Mouse (Mus musculus): ENCODE measurements around the gene Sptb. TPM values are rescaled to one million over a fixed set of nuclear protein-coding genes. Genes with fewer than 3 reads are reported as not detected.

Gene Sptb
- polyA plus RNA-seq, 1 experiment from 2014 or later, result 15.7 TPM

GRCm38 (mm10) chr12:76594556-76594955 lies 115.8 kb downstream of the Sptb start:
- Histone ChIP-seq H3K27me3 (ENCODE audit: control insufficient read depth, insufficient read depth, low read length) (0 out of 2 replicates have a peak, but pooled peaks cover 2% of the 10 kb centered on the region), H3K4me3 (ENCODE audit: low read depth, low read length) (no peak overlapping the region), H3K27ac (ENCODE audit: low read depth, low read length) (no peak overlapping the region), H3K9ac (ENCODE audit: low read depth, low read length) (no peak overlapping the region), H3K9me3 (replicated peaks; ENCODE audit: control insufficient read depth, low read length) (no peaks in the 10 kb centered on the region), H3K36me3 (ENCODE audit: control insufficient read depth, insufficient read depth, low read length) (no peaks in the 10 kb centered on the region), H3K4me1 (ENCODE audit: control insufficient read depth, insufficient read depth, low read length) (peaks cover 5% of the 10 kb centered on the region; the same call in 1 of the 2 replicates), H3K4me2 (no peak overlapping the region)
- WGBS (ENCODE audit: insufficient replicate concordance), result 58% methylated on average over 3 of the region's 3 CpGs
- ATAC-seq (replicated peaks; ENCODE audit: insufficient number of reproducible peaks, low FRiP score, low TSS enrichment), result no peak

GRCm38 (mm10) chr12:76593839-76594322 lies 116.5 kb downstream of the Sptb start:
- Histone ChIP-seq H3K9ac (ENCODE audit: low read depth, low read length) (0 out of 2 replicates have a peak overlapping the region, but pooled peaks have one; percentile 47), H3K36me3 (ENCODE audit: control insufficient read depth, insufficient read depth, low read length) (no peaks in the 10 kb centered on the region), H3K4me1 (ENCODE audit: control insufficient read depth, insufficient read depth, low read length) (peaks cover 5% of the 10 kb centered on the region; the same call in 1 of the 2 replicates), H3K9me3 (replicated peaks; ENCODE audit: control insufficient read depth, low read length) (no peaks in the 10 kb centered on the region), H3K4me3 (ENCODE audit: low read depth, low read length) (no peak overlapping the region), H3K27ac (ENCODE audit: low read depth, low read length) (no peak overlapping the region), H3K27me3 (ENCODE audit: control insufficient read depth, insufficient read depth, low read length) (no peaks in the 10 kb centered on the region), H3K4me2 (no peak overlapping the region)
- 25% methylated on average over 7 of the region's 7 CpGs for WGBS (ENCODE audit: insufficient replicate concordance)
- peak; percentile 47; the same call in 1 of the 2 replicates for ATAC-seq (replicated peaks; ENCODE audit: insufficient number of reproducible peaks, low FRiP score, low TSS enrichment)

- Histone ChIP-seq H3K4me1 (ENCODE audit: control insufficient read depth, insufficient read depth, low read length) (peaks cover 5% of the 10 kb centered on the region; the same call in 1 of the 2 replicates), H3K36me3 (ENCODE audit: control insufficient read depth, insufficient read depth, low read length) (no peaks in the 10 kb centered on the region), H3K27me3 (ENCODE audit: control insufficient read depth, insufficient read depth, low read length) (no peaks in the 10 kb centered on the region), H3K4me2 (no peak overlapping the region), H3K9me3 (replicated peaks; ENCODE audit: control insufficient read depth, low read length) (no peaks in the 10 kb centered on the region), H3K4me3 (ENCODE audit: low read depth, low read length) (no peak overlapping the region), H3K27ac (ENCODE audit: low read depth, low read length) (no peak overlapping the region), H3K9ac (ENCODE audit: low read depth, low read length) (no peak overlapping the region)
- no peak for ATAC-seq (replicated peaks; ENCODE audit: insufficient number of reproducible peaks, low FRiP score, low TSS enrichment)
- 73% methylated on average over 6 of the region's 6 CpGs for WGBS (ENCODE audit: insufficient replicate concordance)
These were observed 117.1 kb downstream of the Sptb start for GRCm38 (mm10) chr12:76593254-76593653.

- H3K27ac ChIP-seq (ENCODE audit: low read depth, low read length), result no peak overlapping the region
- H3K4me3 ChIP-seq (ENCODE audit: low read depth, low read length), result no peak overlapping the region
- WGBS (ENCODE audit: insufficient replicate concordance), result 56% methylated on average over 1 of the region's 1 CpGs
- H3K36me3 ChIP-seq (ENCODE audit: control insufficient read depth, insufficient read depth, low read length), result no peaks in the 10 kb centered on the region
- H3K4me1 ChIP-seq (ENCODE audit: control insufficient read depth, insufficient read depth, low read length), result peaks cover 5% of the 10 kb centered on the region; the same call in 1 of the 2 replicates
- no peak for ATAC-seq (replicated peaks; ENCODE audit: insufficient number of reproducible peaks, low FRiP score, low TSS enrichment)
- no peaks in the 10 kb centered on the region for H3K27me3 ChIP-seq (ENCODE audit: control insufficient read depth, insufficient read depth, low read length)
- no peak overlapping the region for H3K9ac ChIP-seq (ENCODE audit: low read depth, low read length)
- H3K9me3 ChIP-seq (replicated peaks; ENCODE audit: control insufficient read depth, low read length), result no peaks in the 10 kb centered on the region
- H3K4me2 ChIP-seq, result no peak overlapping the region
These were observed 118.1 kb downstream of the Sptb start for GRCm38 (mm10) chr12:76592213-76592612.

GRCm38 (mm10) chr12:76591037-76591436 lies 119.3 kb downstream of the Sptb start:
- no peaks in the 10 kb centered on the region for H3K9me3 ChIP-seq (replicated peaks; ENCODE audit: control insufficient read depth, low read length)
- peaks cover 5% of the 10 kb centered on the region; the same call in 1 of the 2 replicates for H3K4me1 ChIP-seq (ENCODE audit: control insufficient read depth, insufficient read depth, low read length)
- 65% methylated on average over 3 of the region's 3 CpGs for WGBS (ENCODE audit: insufficient replicate concordance)
- no peak overlapping the region for H3K27ac ChIP-seq (ENCODE audit: low read depth, low read length)
- no peak overlapping the region for H3K4me3 ChIP-seq (ENCODE audit: low read depth, low read length)
- H3K9ac ChIP-seq (ENCODE audit: low read depth, low read length), result no peak overlapping the region
- no peaks in the 10 kb centered on the region for H3K36me3 ChIP-seq (ENCODE audit: control insufficient read depth, insufficient read depth, low read length)
- H3K4me2 ChIP-seq, result no peak overlapping the region
- no peaks in the 10 kb centered on the region for H3K27me3 ChIP-seq (ENCODE audit: control insufficient read depth, insufficient read depth, low read length)
- no peak for ATAC-seq (replicated peaks; ENCODE audit: insufficient number of reproducible peaks, low FRiP score, low TSS enrichment)

- H3K4me3 ChIP-seq (ENCODE audit: low read depth, low read length), result no peak overlapping the region
- no peak overlapping the region for H3K9ac ChIP-seq (ENCODE audit: low read depth, low read length)
- no peaks in the 10 kb centered on the region for H3K27me3 ChIP-seq (ENCODE audit: control insufficient read depth, insufficient read depth, low read length)
- no peaks in the 10 kb centered on the region for H3K9me3 ChIP-seq (replicated peaks; ENCODE audit: control insufficient read depth, low read length)
- peaks cover 5% of the 10 kb centered on the region; the same call in 1 of the 2 replicates for H3K4me1 ChIP-seq (ENCODE audit: control insufficient read depth, insufficient read depth, low read length)
- H3K27ac ChIP-seq (ENCODE audit: low read depth, low read length), result no peak overlapping the region
- ATAC-seq (replicated peaks; ENCODE audit: insufficient number of reproducible peaks, low FRiP score, low TSS enrichment), result no peak
- H3K4me2 ChIP-seq, result no peak overlapping the region
- WGBS (ENCODE audit: insufficient replicate concordance), result 54% methylated on average over 6 of the region's 6 CpGs
- no peaks in the 10 kb centered on the region; the same call in 1 of the 2 replicates for H3K36me3 ChIP-seq (ENCODE audit: control insufficient read depth, insufficient read depth, low read length)
These were observed 120.8 kb downstream of the Sptb start for GRCm38 (mm10) chr12:76589531-76589930.

- no peaks in the 10 kb centered on the region; the same call in 1 of the 2 replicates for H3K36me3 ChIP-seq (ENCODE audit: control insufficient read depth, insufficient read depth, low read length)
- 78% methylated on average over 11 of the region's 11 CpGs for WGBS (ENCODE audit: insufficient replicate concordance)
These were observed 123.0 kb downstream of the Sptb start for GRCm38 (mm10) chr12:76587357-76587756.

GRCm38 (mm10) chr12:76585028-76585427 lies 125.3 kb downstream of the Sptb start:
- no peak overlapping the region for H3K27ac ChIP-seq (ENCODE audit: low read depth, low read length)

More at GRCm38 (mm10) chr12:76587357-76587756, 123.0 kb downstream of the Sptb start:
- no peaks in the 10 kb centered on the region for H3K9me3 ChIP-seq (replicated peaks; ENCODE audit: control insufficient read depth, low read length)
- H3K27me3 ChIP-seq (ENCODE audit: control insufficient read depth, insufficient read depth, low read length), result no peaks in the 10 kb centered on the region
- H3K4me3 ChIP-seq (ENCODE audit: low read depth, low read length), result no peak overlapping the region
- no peak overlapping the region for H3K9ac ChIP-seq (ENCODE audit: low read depth, low read length)
- no peak overlapping the region for H3K27ac ChIP-seq (ENCODE audit: low read depth, low read length)
- H3K4me2 ChIP-seq, result no peak overlapping the region
- H3K4me1 ChIP-seq (ENCODE audit: control insufficient read depth, insufficient read depth, low read length), result peaks cover 11% of the 10 kb centered on the region
- ATAC-seq (replicated peaks; ENCODE audit: insufficient number of reproducible peaks, low FRiP score, low TSS enrichment), result no peak

GRCm38 (mm10) chr12:76583454-76583853 lies 126.9 kb downstream of the Sptb start:
- Histone ChIP-seq H3K36me3 (ENCODE audit: control insufficient read depth, insufficient read depth, low read length) (no peaks in the 10 kb centered on the region; the same call in 1 of the 2 replicates), H3K4me2 (no peak overlapping the region), H3K9me3 (replicated peaks; ENCODE audit: control insufficient read depth, low read length) (no peaks in the 10 kb centered on the region), H3K27me3 (ENCODE audit: control insufficient read depth, insufficient read depth, low read length) (no peaks in the 10 kb centered on the region), H3K4me1 (ENCODE audit: control insufficient read depth, insufficient read depth, low read length) (peaks cover 11% of the 10 kb centered on the region), H3K4me3 (ENCODE audit: low read depth, low read length) (no peak overlapping the region), H3K9ac (ENCODE audit: low read depth, low read length) (no peak overlapping the region), H3K27ac (ENCODE audit: low read depth, low read length) (no peak overlapping the region)
- ATAC-seq (replicated peaks; ENCODE audit: insufficient number of reproducible peaks, low FRiP score, low TSS enrichment), result no peak
- WGBS (ENCODE audit: insufficient replicate concordance), result 84% methylated on average over 7 of the region's 7 CpGs

More at GRCm38 (mm10) chr12:76585028-76585427, 125.3 kb downstream of the Sptb start:
- Histone ChIP-seq H3K36me3 (ENCODE audit: control insufficient read depth, insufficient read depth, low read length) (no peaks in the 10 kb centered on the region; the same call in 1 of the 2 replicates), H3K4me3 (ENCODE audit: low read depth, low read length) (no peak overlapping the region), H3K4me2 (no peak overlapping the region), H3K9ac (ENCODE audit: low read depth, low read length) (no peak overlapping the region), H3K4me1 (ENCODE audit: control insufficient read depth, insufficient read depth, low read length) (peaks cover 11% of the 10 kb centered on the region), H3K9me3 (replicated peaks; ENCODE audit: control insufficient read depth, low read length) (no peaks in the 10 kb centered on the region), H3K27me3 (ENCODE audit: control insufficient read depth, insufficient read depth, low read length) (no peaks in the 10 kb centered on the region)
- ATAC-seq (replicated peaks; ENCODE audit: insufficient number of reproducible peaks, low FRiP score, low TSS enrichment), result no peak
